Mouse (Mus musculus) 3134 (cell line): ENCODE data around the gene 2010111I01Rik.
A peak's percentile ranks its signal among the peaks of the same experiment; 100 is the strongest.

ENCODE experiments used
- DNase-seq: peaks from one replicate; pipeline ENCODE4 v3.0.0-alpha.2; 2011; ENCODE audit warnings: low spot score; ENCODE audit not compliant: insufficient read length; ENCODE audit errors: extremely low read depth

2010111I01Rik gene

DNA sequence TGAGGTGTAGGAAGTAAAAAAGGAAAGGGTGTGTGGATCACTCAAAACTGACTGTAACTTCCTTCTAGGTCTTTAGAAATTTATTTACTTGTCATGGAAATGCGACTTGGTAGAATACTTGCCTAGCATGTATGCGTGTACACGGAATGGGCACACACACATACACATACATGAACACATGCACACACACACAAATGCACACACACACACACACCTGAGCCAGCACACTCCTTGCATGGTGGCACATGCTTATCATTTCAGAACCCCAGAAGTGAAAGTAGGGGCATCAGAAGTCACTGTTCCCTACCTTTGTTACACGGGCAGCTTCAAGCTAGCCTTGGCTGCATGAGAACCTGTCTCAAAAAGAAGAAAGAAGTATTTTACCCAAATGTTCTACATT, 311.7 kb downstream of the 2010111I01Rik start:
- DNase-seq = no peak

DNA sequence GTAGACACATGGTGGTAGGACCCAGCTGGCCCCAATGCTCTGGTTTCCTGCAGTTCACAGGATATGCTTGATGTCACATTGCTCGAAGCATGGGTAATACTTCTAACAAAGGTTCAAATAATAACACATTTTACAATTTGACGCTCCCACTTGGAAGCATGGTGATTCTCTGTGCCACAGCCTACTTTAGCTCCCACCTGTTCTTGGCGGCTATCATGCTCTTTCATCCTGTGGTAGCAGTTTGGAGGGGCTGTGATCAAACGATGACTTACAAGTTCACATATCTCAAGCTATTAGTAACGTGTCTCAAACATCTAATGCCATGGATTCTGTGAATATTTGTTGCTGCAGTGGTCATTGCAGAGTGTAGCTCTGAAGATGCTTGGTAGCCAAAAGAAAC, 312.6 kb downstream of the 2010111I01Rik start:
- no peak for DNase-seq

DNA sequence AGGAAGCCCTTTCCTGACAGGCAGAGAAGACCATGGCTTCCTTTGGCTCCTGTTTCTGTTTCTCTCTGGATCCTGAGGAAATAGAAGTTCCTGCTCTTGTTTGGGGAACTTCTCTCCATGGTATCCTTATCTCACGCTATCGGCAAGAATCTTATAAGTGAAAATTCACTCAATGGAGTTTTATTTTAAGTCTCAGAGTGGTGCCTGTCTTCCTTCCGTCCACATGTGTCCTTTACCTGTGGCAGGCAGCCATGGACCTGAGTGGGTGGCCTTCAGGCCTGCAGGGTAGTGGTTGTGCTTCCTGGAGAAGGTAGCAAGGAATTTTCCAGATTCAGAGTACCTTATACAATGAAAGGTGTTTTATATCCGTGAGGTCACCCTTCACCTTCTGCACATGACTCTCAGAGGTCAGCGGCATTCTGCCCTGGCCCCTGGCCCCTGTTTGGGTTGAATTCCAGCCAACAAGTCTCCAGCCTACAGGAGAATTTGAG, 313.5 kb downstream of the 2010111I01Rik start:
- DNase-seq = no peak

DNA sequence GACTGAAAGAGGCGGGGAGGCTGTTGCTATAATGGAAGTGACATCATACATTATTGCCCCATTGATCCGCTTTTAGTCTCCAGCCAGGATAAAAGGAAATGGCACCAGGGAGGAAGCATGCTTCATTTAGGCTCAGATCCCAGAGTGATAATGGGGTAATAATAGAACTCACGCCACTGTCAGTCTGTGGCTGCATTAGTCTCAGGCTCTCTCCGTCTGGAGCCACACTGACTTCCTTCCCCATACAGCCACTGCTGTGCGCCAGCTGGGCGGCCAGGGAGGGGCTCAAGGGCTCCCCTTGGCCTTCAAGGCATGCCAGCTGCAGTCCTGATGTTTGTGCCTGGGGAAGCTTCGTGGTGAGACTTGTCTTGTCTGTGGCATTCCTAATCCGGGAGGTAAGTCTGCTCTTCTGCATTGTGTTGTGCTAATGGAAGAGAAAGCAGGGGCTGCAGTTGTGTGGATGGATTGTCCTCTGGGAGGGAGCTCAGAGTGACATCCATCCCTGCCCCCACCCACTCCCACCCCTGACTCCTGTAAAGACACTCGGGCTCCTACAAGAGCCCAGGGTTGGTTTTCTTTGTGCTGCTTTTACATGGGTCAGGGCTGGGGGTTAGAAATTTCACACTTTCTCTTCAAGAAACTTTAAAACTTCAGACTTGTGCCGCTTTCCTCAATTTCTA, 314.2 kb downstream of the 2010111I01Rik start:
- DNase-seq = peak; percentile 57

DNA sequence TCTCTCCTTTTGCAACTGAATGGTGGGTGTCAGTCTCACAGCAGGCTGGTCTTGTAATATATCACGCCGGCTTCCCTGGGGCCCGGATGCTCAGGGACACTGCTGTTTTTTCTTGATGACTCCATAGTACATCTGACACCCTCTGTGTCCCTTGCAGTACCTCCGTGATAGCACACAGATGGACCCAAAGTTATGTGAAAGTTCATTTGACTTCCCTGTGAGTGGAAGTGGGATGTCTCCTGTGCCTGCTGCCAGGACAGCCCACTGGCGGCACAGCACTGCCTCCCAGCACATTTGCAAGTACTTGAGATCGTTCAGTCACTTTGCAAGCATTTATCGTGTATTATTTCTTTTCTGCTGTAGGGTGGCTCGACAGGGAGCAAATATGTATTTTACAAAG, 315.1 kb downstream of the 2010111I01Rik start:
- no peak for DNase-seq

DNA sequence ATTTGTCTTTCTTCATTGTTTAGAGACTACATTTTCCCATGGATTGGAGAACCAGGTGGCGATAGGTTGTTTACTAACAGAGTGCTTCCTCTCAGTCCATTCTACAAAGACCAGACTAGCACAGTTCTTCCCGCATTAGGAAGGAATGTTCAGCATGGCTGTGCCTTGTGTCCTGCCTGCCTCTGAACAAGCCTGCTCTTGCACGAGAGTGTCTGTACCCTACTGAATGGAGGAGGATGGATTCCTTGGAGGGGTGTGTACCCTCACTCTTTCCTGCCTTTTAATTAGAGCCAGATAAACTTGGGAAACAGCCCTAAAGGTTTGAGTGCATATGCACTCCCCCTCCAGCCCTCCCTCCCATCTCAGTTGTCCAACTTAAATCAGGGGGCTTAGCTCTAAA, 315.7 kb downstream of the 2010111I01Rik start:
- no peak for DNase-seq

DNA sequence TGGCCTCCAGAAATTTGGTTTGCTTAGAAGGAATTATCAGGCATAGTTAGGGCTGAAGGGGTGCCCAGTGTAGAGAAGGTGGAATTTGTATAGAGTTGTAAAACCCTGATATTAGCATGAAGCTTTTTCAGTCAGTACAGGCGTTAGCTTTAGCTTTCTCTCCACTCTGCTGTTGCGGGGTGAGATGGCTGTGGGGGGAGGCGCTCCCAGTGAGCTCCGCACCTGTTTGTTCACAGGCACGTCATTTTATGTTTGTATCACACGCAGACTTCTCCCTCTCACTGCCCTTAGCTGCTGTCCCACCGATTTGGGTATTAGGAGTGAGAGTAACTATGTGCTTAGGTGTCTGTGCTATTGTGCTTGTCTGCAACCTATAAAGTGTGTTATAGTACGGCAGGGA, 316.5 kb downstream of the 2010111I01Rik start:
- no peak for DNase-seq

DNA sequence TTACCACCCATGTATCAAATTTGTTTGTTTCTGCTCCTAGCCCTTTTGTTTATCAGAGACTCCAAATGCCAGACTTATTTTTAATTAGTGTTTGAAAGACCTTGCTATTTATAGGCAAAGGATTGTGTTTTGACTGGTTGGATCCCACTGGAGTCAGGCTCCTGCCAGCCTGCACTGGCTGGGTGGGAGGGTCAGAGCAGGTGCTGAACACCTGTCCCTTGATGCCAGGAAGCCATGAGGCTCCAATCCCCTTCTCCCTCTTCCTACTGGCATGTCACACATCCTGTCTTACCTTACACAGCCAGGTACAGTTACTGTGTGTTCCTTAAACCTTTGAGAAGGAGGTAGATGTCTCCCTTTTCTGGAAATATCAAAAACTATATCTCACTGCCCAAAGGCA, 318.5 kb downstream of the 2010111I01Rik start:
- no peak for DNase-seq

DNA sequence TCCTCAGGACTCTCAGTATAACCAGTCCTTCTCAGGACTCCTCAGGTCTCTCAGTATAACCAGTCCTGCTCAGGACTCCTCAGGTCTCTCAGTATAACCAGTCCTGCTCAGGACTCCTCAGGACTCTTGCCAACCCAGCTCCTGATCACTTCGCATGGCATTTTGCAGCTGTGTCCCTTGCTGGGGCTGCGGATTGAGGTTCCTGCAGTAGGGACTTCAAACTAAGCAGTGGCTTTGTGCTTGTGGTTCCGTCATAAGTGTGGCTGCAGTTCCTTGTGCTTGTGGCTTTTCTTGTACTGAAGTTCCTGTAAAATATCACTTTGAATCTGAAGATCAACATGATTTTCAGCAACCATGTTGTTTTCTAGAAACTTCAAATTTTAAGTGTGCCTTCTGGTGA, 320.1 kb downstream of the 2010111I01Rik start:
- no peak for DNase-seq

DNA sequence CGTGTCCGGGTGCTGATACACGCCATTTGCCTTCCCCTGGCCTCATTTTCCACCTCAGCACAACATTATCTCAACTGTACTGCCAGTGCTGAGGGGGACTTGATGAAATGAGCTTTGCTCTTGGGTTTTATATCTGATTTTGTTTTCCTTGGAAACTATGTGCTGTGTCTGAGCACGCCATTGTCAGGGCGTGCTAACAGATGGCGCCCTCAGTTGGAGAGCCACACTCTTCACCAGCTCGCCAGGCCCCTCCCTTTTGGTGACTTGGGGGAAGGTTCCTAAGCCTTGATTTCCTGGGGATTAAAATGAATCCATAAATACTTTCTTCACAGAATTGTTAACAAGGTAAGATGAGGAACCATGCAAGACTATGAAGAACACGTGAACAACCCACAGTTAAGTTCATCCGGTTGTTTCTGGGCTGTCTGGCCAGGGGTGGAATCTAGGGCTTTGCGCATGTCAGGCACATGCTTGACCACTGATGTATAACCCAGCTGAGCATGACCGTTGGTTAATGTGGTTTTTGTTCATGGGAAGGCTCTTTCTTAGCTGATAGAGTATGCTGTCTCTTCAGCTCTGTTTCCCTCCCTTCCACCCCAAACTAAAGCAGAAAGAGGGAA, 321.9 kb downstream of the 2010111I01Rik start:
- no peak for DNase-seq

DNA sequence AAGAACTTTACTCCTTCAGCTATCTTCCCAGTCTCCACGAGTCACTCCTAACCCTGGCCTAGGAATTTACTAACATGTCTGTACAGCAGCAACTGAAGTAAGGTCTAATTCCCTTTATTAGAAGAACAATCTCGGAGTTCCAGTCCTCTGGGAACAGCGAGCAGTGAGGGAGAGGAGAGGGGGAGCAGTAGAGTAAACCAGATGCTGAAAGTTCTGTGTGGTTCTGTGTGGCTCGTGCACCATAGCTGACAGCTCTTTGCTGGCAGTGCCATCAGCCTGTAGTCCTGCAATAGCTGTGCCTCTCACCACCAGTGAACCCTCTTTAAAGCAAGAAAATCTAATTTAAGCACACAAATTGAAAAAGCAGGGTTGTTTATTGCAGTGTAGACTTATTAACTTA, 324.5 kb downstream of the 2010111I01Rik start:
- DNase-seq = no peak

DNA sequence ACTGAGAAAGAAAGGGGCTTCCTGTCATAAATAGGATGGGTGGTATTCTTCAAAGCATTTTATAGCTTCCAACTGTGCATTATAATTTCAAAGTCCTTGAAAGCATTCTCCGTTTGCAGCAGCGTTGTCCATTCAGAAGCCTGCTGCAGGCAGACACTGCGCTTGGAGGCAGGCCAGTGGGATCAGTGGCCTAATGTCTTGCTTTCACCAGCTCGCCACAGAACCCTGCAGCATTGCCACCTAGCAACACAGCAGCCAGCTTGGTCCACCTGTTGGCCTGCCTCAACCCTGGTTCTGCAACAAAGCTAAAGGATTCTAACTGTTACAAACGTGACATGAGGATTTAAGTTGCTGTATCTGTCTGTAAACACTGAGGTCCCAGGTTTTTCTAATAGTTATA, 325.0 kb downstream of the 2010111I01Rik start:
- no peak for DNase-seq

DNA sequence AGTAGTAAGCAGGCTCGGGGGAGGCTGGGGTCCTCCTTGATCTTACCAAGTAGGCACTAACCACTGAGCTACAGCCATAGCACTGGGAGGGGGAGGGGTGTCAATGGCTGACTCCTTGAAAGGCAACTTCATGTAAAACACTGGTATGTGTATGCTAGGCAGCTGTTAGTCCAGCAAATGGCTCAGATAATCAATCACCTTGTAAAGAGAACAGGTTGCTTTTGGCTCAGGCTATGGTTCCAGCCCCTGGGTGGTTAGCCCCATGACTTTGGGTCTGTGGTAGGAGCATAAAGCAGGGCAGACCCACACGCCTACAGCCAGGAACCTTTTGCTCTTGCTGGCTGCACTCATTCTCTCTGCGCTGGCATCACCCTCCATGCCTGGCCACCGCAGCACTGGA, 325.4 kb downstream of the 2010111I01Rik start:
- no peak for DNase-seq

DNA sequence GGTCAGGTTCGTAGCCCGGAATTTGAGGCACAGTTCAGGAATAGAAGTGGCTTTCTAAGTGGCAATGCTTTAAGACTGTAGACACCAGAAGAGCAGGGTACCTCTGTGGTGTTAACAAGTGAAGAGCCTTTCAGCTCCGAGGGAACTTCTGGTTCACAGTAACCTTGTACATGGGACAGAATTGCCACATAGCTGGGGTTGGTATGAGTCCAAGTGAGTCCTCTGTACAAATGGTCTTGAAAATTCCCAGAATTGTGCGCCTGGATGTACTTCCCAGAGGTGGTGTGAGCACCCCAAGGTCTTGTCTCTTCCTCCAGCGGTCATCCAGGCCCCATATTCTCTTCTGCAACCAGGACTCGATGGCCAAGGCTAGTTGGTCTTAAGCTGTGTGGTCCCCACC, 326.3 kb downstream of the 2010111I01Rik start:
- no peak for DNase-seq

DNA sequence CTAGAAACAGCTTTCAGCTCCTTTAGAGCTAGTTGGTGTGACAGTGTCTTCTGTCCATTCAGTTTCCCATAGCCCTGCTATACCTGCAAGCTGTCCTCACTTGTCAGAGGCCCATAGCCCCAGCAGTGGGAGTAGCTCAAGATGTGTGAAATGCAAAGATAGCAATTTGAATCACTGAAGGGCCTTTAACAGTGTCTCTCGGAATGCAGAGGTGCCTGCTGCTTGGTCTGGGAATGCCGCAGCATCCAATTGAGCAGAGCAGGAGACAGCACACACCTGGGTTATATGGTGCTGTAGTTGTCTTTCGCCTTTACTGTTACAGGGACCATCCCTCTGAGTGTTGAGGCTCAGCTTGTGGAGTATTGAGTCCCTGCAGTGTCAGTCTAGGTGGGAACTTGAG, 329.0 kb downstream of the 2010111I01Rik start:
- no peak for DNase-seq

DNA sequence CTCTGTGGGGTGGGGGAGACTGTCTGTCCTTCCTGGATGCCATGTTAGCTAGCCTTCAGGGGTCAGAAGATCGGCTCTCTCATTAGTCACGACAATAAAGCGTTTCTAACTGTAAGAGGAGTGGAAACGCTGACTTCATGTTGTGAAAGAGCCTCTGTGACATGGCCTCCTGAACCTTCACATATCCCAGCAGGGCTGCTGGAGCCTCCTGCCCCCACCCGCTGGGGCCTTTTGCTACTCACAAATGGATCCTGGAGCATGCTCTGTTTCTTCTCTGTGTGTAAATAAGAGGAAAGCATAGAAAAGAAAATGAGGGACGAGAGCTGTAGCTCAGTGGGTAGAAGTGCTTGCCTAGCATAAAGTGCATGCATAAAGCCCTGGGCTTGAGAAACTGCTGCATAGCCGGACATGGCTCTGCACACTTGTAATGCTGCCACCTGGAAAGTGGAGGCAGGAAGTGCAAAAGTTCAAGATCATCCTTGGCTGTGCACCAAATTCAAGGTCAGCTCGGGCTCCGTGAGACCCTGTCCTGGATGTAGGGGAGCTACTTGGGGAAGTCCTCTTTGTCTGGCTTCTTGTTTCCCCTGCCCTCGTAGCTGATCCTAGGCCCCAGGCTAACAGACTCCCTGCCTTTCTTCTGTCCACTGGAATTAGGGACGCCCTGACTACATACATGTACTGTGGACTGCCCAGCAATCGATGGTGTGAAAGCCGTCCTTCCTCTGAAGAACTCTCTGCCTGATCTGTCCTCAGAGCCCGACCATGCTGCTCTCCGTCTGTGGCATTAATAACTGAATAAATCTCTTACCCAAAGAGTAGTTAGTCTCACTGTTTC, 329.9 kb downstream of the 2010111I01Rik start:
- DNase-seq = no peak

DNA sequence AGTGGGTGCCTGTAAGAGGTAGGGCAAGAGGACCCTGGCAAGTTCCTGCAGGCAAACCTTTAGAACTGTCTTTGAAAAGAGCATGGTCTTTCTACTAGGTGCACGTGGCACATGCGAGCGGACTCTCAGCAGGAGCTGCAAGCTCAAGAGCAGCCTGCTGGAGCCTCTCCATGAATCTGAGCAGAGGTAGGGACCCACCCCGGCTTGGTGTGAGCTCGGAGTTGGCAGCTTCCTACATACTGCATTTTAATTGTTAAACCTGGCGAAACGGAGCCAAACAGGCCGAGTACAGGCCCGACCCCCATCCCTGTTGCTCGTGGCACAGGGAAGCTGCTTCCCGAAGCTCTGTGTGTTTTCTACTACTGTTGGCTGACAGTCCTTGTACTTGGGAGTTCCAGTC, 331.6 kb downstream of the 2010111I01Rik start:
- DNase-seq = no peak

DNA sequence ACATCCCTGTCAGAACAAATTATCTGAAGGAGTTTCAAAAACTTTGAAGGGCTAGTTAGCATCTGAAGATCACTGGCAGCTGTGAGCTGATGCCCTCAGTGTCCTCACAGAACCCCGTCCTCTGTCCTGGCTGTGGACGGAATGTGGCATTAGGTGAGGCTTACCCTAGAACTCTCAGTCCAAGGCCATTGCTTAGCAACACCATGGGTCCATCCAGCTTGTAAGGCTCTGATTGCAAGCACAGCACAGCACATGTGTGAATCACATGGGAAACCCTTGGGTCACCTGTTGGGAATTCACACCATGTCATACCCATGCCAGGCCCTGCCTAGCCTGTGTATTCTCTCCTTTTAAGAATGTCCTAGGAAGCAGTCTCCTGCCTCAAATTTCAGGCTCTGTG, 332.3 kb downstream of the 2010111I01Rik start:
- no peak for DNase-seq

DNA sequence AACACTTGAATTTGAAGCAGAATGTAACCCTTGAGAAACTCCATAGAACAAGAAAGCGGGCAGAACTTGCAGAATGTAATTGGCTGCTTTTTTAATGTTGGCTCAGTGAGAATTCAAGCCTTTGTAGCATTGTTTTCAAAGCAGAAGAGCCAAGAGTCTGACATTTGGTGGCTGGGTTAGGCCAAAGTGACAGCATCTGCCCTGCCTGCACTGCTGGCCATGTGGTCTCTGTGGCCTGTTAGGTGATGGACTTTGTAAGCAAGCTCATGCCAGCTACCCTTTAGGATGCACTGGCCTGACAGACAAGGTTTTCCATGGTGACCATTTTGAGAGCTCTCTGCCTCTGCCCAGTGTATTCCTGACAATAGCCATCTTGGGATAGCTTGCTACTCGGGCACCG, 333.2 kb downstream of the 2010111I01Rik start:
- DNase-seq = no peak

DNA sequence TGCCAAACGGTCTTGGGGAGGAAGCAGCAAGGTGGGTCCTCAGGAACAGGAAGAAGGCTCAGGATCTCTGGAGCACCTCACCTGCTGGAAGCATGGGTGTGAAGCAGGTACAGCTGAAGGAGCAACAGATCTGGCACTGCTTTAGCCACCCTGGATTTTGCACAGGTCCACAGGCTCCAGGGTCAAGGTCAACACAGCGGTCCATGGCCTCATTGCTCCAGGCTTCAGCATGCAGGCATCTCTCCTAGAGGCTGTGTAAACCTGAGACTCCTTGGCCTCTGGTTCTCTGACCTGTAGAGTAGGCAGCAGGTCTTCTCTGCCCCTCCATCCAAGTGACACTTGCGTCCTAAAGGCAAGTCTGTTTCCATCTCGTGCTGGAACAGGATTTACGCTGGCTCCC, 334.2 kb downstream of the 2010111I01Rik start:
- no peak for DNase-seq

DNA sequence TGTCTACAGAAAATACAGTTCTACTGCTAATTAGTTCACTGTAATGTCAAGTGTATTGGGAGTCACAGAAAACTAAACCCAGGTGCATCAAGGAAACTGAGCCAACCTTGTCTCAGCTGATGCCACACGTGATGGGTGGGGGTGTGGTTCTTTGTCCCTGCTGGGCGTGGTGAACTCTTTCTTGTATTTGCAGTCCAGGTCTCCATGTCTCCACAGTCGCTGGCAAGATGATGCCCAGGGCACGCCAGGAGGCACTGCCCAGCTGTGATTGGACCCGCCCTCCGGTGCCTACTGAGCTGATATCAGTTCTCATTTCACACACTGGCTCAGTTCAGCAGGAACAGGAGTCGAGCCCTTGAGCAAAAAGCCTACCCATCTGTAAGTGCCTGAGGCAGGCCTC, 336.2 kb downstream of the 2010111I01Rik start:
- no peak for DNase-seq

DNA sequence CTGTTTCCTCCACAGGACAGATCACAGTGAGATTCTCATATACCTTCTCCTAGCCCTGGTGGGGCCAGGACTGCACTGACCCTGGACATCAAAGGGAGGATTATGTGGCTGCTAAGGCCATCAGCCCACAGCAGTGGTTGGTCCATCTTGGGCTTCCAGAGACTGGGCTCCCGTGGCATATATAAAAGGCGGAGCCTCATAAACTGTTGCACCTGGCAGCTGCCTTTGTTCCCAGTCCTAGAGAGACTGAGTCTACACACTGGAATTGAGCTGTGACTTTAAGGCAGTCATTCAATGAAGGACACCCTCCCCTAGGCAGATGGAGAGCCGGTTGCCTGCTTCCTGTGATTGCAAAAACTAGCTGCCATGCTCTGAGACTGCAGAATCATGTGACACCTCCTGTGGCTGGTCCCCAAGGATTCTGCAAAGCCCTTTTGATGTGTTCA, 337.1 kb downstream of the 2010111I01Rik start:
- no peak for DNase-seq
